Mouse (Mus musculus): ENCODE measurements around the gene Olfr711. TPM values are rescaled to one million over a fixed set of nuclear protein-coding genes. Genes with fewer than 3 reads are reported as not detected.

Olfr711 gene
- polyA plus RNA-seq (2014; fragmentation: Illumina TruSeq; extraction: RNeasy Lipid Tissue Mini Kit (QIAGEN cat#74804); ENCODE audit: low read depth, low replicate concordance), result not detected

DNA sequence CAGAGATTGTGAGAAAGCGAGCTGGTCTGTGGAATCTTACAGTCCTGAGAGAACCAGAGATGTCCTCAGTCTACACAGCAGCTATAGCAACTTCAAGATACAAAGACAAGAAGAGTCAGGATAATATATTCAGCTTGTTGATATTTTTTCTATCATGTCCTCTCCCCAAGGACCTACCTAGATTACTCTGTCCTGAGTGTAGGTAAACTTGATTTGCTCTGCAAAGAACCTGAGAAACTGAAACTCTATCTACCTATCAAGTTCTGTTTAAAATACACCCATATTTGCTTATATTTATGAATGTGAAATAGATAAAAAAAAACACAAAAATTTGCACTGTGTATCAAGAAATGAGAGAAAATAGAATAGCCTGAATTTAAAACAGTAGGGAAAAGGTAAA lies at the start of gene Olfr711:
Gene Olfr711 (minus strand): TSS at position 101 of the 400 bp plus-strand sequence.

DNA sequence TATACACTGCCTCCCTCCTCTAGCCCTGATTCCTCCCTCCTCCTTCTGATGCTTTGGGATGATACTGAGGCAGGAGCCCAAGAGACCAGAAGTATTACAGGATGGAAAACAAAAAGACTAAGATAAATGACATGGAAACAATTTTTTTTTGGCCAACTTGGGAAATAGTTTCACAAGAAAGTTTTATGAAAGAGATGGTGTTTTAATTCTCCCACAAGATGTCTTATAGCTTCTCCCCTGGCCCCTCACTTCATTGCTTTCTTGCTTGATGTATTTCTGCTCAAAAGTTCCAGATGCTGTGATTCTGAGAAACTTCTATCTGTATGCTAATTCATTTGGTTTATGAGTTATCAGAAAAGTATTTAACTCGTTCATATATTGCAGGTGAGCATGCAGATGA lies 30.7 kb upstream of the Olfr711 start, which contains the start of gene Olfr2:
Gene Olfr2 (minus strand): TSS at position 101 of the 400 bp plus-strand sequence.

DNA sequence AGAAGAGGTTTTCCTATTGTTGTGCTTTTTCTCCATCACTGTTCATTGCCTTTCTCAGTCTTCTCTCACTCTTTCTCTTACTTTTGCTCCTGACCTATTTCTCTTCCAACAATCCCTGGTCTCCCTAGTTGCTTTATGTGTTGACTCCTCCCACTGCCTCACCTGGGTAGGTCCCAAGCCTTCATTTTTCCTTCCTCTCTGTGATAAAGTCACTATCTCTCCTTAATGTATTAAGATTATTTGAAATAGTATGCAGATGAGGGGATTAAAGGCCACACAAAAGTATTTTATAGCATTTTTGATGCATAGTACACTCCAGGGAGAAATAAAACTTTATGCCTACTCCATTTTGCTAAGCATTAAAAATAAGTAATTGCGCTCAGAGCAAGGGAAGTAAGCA lies 11.4 kb downstream of the Olfr711 start, which contains the start of gene Olfr6:
Gene Olfr6 (minus strand): TSS at position 101 of the 400 bp plus-strand sequence.

DNA sequence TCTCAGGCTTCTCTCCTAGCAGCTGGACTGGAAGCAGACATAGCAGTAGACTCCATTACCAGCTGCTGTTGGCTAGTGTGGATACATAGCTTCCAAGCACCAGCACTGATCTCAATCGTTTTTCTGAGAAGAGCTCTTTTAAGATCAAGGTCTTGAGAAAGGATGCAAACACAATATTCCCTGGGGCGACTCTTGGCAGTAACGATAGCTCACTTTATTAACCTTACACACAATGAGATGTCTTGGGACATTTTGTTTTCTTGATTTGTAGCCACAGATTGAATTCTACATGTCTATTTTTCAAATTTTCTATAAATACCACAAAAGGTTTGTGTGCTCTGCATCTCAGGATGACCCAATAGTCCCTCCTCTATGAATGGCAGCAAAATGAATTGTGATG lies 27.0 kb downstream of the Olfr711 start, which contains the start of gene Olfr710:
Gene Olfr710 (minus strand): TSS at position 101 of the 400 bp plus-strand sequence.

DNA sequence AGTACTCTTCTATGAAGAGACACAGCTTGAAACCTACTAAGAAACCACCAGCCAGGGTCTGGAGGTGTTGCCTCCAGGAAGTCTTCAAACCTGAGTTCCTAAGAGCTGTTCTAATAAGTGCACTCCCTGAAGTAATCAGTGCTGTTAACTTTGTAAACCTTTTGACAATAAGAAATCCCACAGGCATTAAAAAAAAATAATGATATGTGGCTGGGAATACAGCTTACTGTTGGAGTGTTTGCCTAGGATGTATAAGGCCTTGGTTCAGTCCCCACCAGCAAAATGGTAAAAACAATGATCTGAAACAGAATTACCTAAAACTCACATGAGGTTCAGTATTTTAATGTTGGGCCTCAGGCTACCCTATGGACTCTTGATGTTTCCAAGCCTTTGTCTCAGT lies 43.1 kb downstream of the Olfr711 start, which contains the start of gene Olfr709-ps1:
Gene Olfr709-ps1 (minus strand): TSS at position 101 of the 400 bp plus-strand sequence.

Other genes starting within 250 kb of the Olfr711 start
- not detected for gene Olfr697, start 233.0 kb downstream of the Olfr711 start, polyA plus RNA-seq (2014; fragmentation: Illumina TruSeq; extraction: RNeasy Lipid Tissue Mini Kit (QIAGEN cat#74804); ENCODE audit: low read depth, low replicate concordance)
- gene Olfr698, start 220.1 kb downstream of the Olfr711 start, polyA plus RNA-seq (2014; fragmentation: Illumina TruSeq; extraction: RNeasy Lipid Tissue Mini Kit (QIAGEN cat#74804); ENCODE audit: low read depth, low replicate concordance), result not detected
- gene Olfr699, start 182.3 kb downstream of the Olfr711 start, polyA plus RNA-seq (2014; fragmentation: Illumina TruSeq; extraction: RNeasy Lipid Tissue Mini Kit (QIAGEN cat#74804); ENCODE audit: low read depth, low replicate concordance), result not detected
- not detected for gene Olfr700, start 166.6 kb downstream of the Olfr711 start, polyA plus RNA-seq (2014; fragmentation: Illumina TruSeq; extraction: RNeasy Lipid Tissue Mini Kit (QIAGEN cat#74804); ENCODE audit: low read depth, low replicate concordance)
- gene Olfr701, start 161.3 kb downstream of the Olfr711 start, polyA plus RNA-seq (2014; fragmentation: Illumina TruSeq; extraction: RNeasy Lipid Tissue Mini Kit (QIAGEN cat#74804); ENCODE audit: low read depth, low replicate concordance), result not detected
- gene Olfr702, start 141.6 kb downstream of the Olfr711 start, polyA plus RNA-seq (2014; fragmentation: Illumina TruSeq; extraction: RNeasy Lipid Tissue Mini Kit (QIAGEN cat#74804); ENCODE audit: low read depth, low replicate concordance), result not detected
- not detected for gene Olfr703, start 132.1 kb downstream of the Olfr711 start, polyA plus RNA-seq (2014; fragmentation: Illumina TruSeq; extraction: RNeasy Lipid Tissue Mini Kit (QIAGEN cat#74804); ENCODE audit: low read depth, low replicate concordance)
- not detected for gene Olfr704, start 112.3 kb downstream of the Olfr711 start, polyA plus RNA-seq (2014; fragmentation: Illumina TruSeq; extraction: RNeasy Lipid Tissue Mini Kit (QIAGEN cat#74804); ENCODE audit: low read depth, low replicate concordance)
- gene Olfr705, start 98.6 kb downstream of the Olfr711 start, polyA plus RNA-seq (2014; fragmentation: Illumina TruSeq; extraction: RNeasy Lipid Tissue Mini Kit (QIAGEN cat#74804); ENCODE audit: low read depth, low replicate concordance), result not detected
- not detected for gene Olfr706, start 87.3 kb downstream of the Olfr711 start, polyA plus RNA-seq (2014; fragmentation: Illumina TruSeq; extraction: RNeasy Lipid Tissue Mini Kit (QIAGEN cat#74804); ENCODE audit: low read depth, low replicate concordance)
- gene Olfr707, start 74.2 kb downstream of the Olfr711 start, polyA plus RNA-seq (2014; fragmentation: Illumina TruSeq; extraction: RNeasy Lipid Tissue Mini Kit (QIAGEN cat#74804); ENCODE audit: low read depth, low replicate concordance), result not detected
- not detected for gene Olfr1532-ps1, start 67.5 kb downstream of the Olfr711 start, polyA plus RNA-seq (2014; fragmentation: Illumina TruSeq; extraction: RNeasy Lipid Tissue Mini Kit (QIAGEN cat#74804); ENCODE audit: low read depth, low replicate concordance)
- gene Olfr709-ps1, start 43.2 kb downstream of the Olfr711 start, polyA plus RNA-seq (2014; fragmentation: Illumina TruSeq; extraction: RNeasy Lipid Tissue Mini Kit (QIAGEN cat#74804); ENCODE audit: low read depth, low replicate concordance), result not detected
- not detected for gene Olfr710, start 27.1 kb downstream of the Olfr711 start, polyA plus RNA-seq (2014; fragmentation: Illumina TruSeq; extraction: RNeasy Lipid Tissue Mini Kit (QIAGEN cat#74804); ENCODE audit: low read depth, low replicate concordance)
- gene Olfr6, start 11.5 kb downstream of the Olfr711 start, polyA plus RNA-seq (2014; fragmentation: Illumina TruSeq; extraction: RNeasy Lipid Tissue Mini Kit (QIAGEN cat#74804); ENCODE audit: low read depth, low replicate concordance), result not detected
- not detected for gene Olfr2, start 30.6 kb upstream of the Olfr711 start, polyA plus RNA-seq (2014; fragmentation: Illumina TruSeq; extraction: RNeasy Lipid Tissue Mini Kit (QIAGEN cat#74804); ENCODE audit: low read depth, low replicate concordance)
- gene Olfr713, start 55.7 kb upstream of the Olfr711 start, polyA plus RNA-seq (2014; fragmentation: Illumina TruSeq; extraction: RNeasy Lipid Tissue Mini Kit (QIAGEN cat#74804); ENCODE audit: low read depth, low replicate concordance), result not detected
- not detected for gene Olfr714, start 95.5 kb upstream of the Olfr711 start, polyA plus RNA-seq (2014; fragmentation: Illumina TruSeq; extraction: RNeasy Lipid Tissue Mini Kit (QIAGEN cat#74804); ENCODE audit: low read depth, low replicate concordance)
- gene Olfr17, start 117.8 kb upstream of the Olfr711 start, polyA plus RNA-seq (2014; fragmentation: Illumina TruSeq; extraction: RNeasy Lipid Tissue Mini Kit (QIAGEN cat#74804); ENCODE audit: low read depth, low replicate concordance), result not detected
- gene Olfr715b, start 134.9 kb upstream of the Olfr711 start, polyA plus RNA-seq (2014; fragmentation: Illumina TruSeq; extraction: RNeasy Lipid Tissue Mini Kit (QIAGEN cat#74804); ENCODE audit: low read depth, low replicate concordance), result not detected
- gene Olfr715, start 155.6 kb upstream of the Olfr711 start, polyA plus RNA-seq (2014; fragmentation: Illumina TruSeq; extraction: RNeasy Lipid Tissue Mini Kit (QIAGEN cat#74804); ENCODE audit: low read depth, low replicate concordance), result not detected
- not detected for gene Olfr716, start 162.9 kb upstream of the Olfr711 start, polyA plus RNA-seq (2014; fragmentation: Illumina TruSeq; extraction: RNeasy Lipid Tissue Mini Kit (QIAGEN cat#74804); ENCODE audit: low read depth, low replicate concordance)
- not detected for gene Nlrp14, start 191.5 kb upstream of the Olfr711 start, polyA plus RNA-seq (2014; fragmentation: Illumina TruSeq; extraction: RNeasy Lipid Tissue Mini Kit (QIAGEN cat#74804); ENCODE audit: low read depth, low replicate concordance)
- not detected for gene Rbmxl2, start 234.0 kb upstream of the Olfr711 start, polyA plus RNA-seq (2014; fragmentation: Illumina TruSeq; extraction: RNeasy Lipid Tissue Mini Kit (QIAGEN cat#74804); ENCODE audit: low read depth, low replicate concordance)